Mouse (Mus musculus): Measurements from ENCODE around the gene Ugt1a1.

GRCm38 (mm10) chr1:88214462-88214952 lies 2.7 kb downstream of the Ugt1a1 start:
- TF ChIP-seq CTCF (IDR thresholded peaks at IDR 0.05; ENCODE audit: borderline replicate concordance, insufficient read depth, low read depth, low read length) (no peak), POLR2A (IDR thresholded peaks at IDR 0.05; ENCODE audit: borderline replicate concordance, insufficient read depth, low read length) (no peak)

Data from cerebellum, adult 2 months (tissue).